Mouse (Mus musculus) forebrain, embryonic 11.5 days (tissue): ENCODE data around the gene Trir. TPM values are rescaled to one million over a fixed set of nuclear protein-coding genes. Genes with fewer than 3 reads are reported as not detected.

Source experiments
- ATAC-seq: fragments of 200-750 bp; cut with Nextera tagmentation; replicated peaks from 2 replicates; pipeline ENCODE4 v1.8.0; 2017; ENCODE audit warnings: moderate TSS enrichment; ENCODE audit not compliant: low FRiP score
- DNase-seq: peaks from one replicate; pipeline ENCODE4 v3.0.0-alpha.2; 2017; ENCODE audit warnings: low spot score
- H3K27ac ChIP-seq: fragments of 300-500 bp; sonication (generic); 2 replicates; pipeline ENCODE4 v1.5.1; 2014; ENCODE audit warnings: low read depth, low read length
- H3K27me3 ChIP-seq: fragments of 300-500 bp; sonication (generic); 2 replicates; pipeline ENCODE4 v1.6.1; 2014; ENCODE audit warnings: mild to moderate bottlenecking, low read length, mixed read lengths; ENCODE audit not compliant: control insufficient read depth, insufficient read depth
- H3K36me3 ChIP-seq: fragments of 300-500 bp; sonication (generic); 2 replicates; pipeline ENCODE4 v1.6.1; 2014; ENCODE audit warnings: mild to moderate bottlenecking, low read length, moderate library complexity, mixed read lengths; ENCODE audit not compliant: control insufficient read depth, insufficient read depth
- H3K4me1 ChIP-seq: fragments of 300-500 bp; sonication (generic); replicated peaks from 2 replicates; pipeline ENCODE4 v1.6.1; 2014; ENCODE audit warnings: low read length, mixed read lengths; ENCODE audit not compliant: control insufficient read depth, insufficient read depth
- H3K4me2 ChIP-seq: fragments of 300-500 bp; sonication (generic); 2 replicates; pipeline ENCODE4 v1.6.1; 2014; ENCODE audit warnings: low read depth, mild to moderate bottlenecking, low read length, moderate library complexity, mixed read lengths; ENCODE audit not compliant: severe bottlenecking
- H3K4me3 ChIP-seq: fragments of 300-500 bp; sonication (generic); 2 replicates; pipeline ENCODE4 v1.5.1; 2014; ENCODE audit warnings: low read depth, low read length
- H3K9ac ChIP-seq: fragments of 300-500 bp; sonication (generic); 2 replicates; pipeline ENCODE4 v1.6.1; 2014; ENCODE audit warnings: low read length
- H3K9me3 ChIP-seq: fragments of 300-500 bp; sonication (generic); 2 replicates; pipeline ENCODE4 v1.6.1; 2016; ENCODE audit warnings: low read length, mixed read lengths; ENCODE audit not compliant: control insufficient read depth
- WGBS: fragments of 180-500 bp; shearing (Covaris S2); extraction: QIAGEN DNeasy Blood & Tissue Kit; methylation state at CpG from one replicate; pipeline ENCODE4 v1.1.7; 2014; 5-methylcytosine and 5-hydroxymethylcytosine counted together
- polyA plus RNA-seq: library from polyadenylated mRNA; unstranded; fragments of >200 nt; fragmentation: Nextera tagmentation; extraction: Ambion mirVana; gene quantifications from 2 replicates; pipeline ENCODE4 v1.2.1, GENCODE M21; 2014

Trir gene
- polyA plus RNA-seq, 1 experiment from 2014 or later = 172 TPM

GRCm38 (mm10) chr8:85065213-85065612 is 38.6 kb downstream of the Trir start:
- ATAC-seq (no peak), DNase-seq (no peak)
- WGBS = 43% methylated on average over 2 of the region's 2 CpGs
- no peaks in the 10 kb centered on the region for H3K27me3 ChIP-seq
- no peak overlapping the region for H3K4me3 ChIP-seq
- peaks cover 5% of the 10 kb centered on the region; the same call in 1 of the 2 replicates for H3K36me3 ChIP-seq
- H3K9ac ChIP-seq = no peak overlapping the region
- no peaks in the 10 kb centered on the region for H3K9me3 ChIP-seq
- peaks cover 4% of the 10 kb centered on the region; the same call in 1 of the 2 replicates for H3K4me1 ChIP-seq
- H3K27ac ChIP-seq = no peak overlapping the region
- H3K4me2 ChIP-seq = no peak overlapping the region

- no peak overlapping the region for H3K9ac ChIP-seq
- peak; percentile 44 for DNase-seq
- no peaks in the 10 kb centered on the region; the same call in 1 of the 2 replicates for H3K4me1 ChIP-seq
- no peak for ATAC-seq
- 94% methylated on average over 2 of the region's 2 CpGs for WGBS
- no peaks in the 10 kb centered on the region for H3K27me3 ChIP-seq
- no peaks in the 10 kb centered on the region for H3K9me3 ChIP-seq
- H3K4me3 ChIP-seq = no peak overlapping the region
- H3K27ac ChIP-seq = no peak overlapping the region
- no peak overlapping the region for H3K4me2 ChIP-seq
- peaks cover 5% of the 10 kb centered on the region; the same call in 1 of the 2 replicates for H3K36me3 ChIP-seq
These were observed 40.5 kb downstream of the Trir start for GRCm38 (mm10) chr8:85067155-85067554.

DNA sequence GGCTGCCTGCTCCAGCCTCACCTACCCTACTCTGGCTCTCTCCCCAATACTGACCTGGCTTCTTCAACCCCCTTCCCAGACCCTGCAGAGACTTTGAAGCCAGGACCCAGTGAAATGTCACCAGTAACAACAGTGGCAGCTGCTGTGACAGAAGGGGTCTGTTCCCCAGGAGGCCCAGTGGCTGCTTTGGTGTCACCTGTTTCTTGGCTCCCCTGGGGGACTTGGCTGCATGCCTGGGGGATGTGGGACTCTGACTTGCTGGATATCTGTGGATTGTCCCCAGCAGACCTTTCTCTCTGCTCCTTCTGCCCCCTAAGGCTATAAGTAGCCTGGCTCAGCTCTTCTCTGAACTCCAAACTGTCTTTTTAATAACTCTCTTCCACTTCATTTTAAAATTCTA is 41.4 kb downstream of the Trir start, which contains the start of gene Gm5741:
Gm5741 (minus strand) TSS at position 1 of the 400 bp plus-strand sequence.
- ATAC-seq (no peak), DNase-seq (peak; percentile 52)
- H3K27me3 ChIP-seq = no peaks in the 10 kb centered on the region
- H3K9me3 ChIP-seq = no peaks in the 10 kb centered on the region
- peaks cover 5% of the 10 kb centered on the region; the same call in 1 of the 2 replicates for H3K36me3 ChIP-seq
- peaks cover 2% of the 10 kb centered on the region; the same call in 1 of the 2 replicates for H3K4me1 ChIP-seq
- H3K27ac ChIP-seq = no peak within 1 kb of the TSS
- no peak within 1 kb of the TSS for H3K4me2 ChIP-seq
- H3K9ac ChIP-seq = no peak within 1 kb of the TSS
- no peak within 1 kb of the TSS for H3K4me3 ChIP-seq

- Histone ChIP-seq H3K27me3 (no peaks in the 10 kb centered on the region), H3K4me1 (peaks cover 6% of the 10 kb centered on the region; the same call in 1 of the 2 replicates), H3K27ac (peak overlapping the region; percentile 92; the same call in 1 of the 2 replicates), H3K36me3 (peaks cover 7% of the 10 kb centered on the region), H3K9ac (peak overlapping the region; percentile 79; the same call in 1 of the 2 replicates), H3K4me3 (peak overlapping the region; percentile 91), H3K4me2 (peak overlapping the region; percentile 66), H3K9me3 (no peaks in the 10 kb centered on the region)
- DNase-seq (peak; percentile 50), ATAC-seq (no peak)
- WGBS = 87% methylated on average over 5 of the region's 5 CpGs
These were observed 44.4 kb downstream of the Trir start for GRCm38 (mm10) chr8:85071041-85071440.

DNA sequence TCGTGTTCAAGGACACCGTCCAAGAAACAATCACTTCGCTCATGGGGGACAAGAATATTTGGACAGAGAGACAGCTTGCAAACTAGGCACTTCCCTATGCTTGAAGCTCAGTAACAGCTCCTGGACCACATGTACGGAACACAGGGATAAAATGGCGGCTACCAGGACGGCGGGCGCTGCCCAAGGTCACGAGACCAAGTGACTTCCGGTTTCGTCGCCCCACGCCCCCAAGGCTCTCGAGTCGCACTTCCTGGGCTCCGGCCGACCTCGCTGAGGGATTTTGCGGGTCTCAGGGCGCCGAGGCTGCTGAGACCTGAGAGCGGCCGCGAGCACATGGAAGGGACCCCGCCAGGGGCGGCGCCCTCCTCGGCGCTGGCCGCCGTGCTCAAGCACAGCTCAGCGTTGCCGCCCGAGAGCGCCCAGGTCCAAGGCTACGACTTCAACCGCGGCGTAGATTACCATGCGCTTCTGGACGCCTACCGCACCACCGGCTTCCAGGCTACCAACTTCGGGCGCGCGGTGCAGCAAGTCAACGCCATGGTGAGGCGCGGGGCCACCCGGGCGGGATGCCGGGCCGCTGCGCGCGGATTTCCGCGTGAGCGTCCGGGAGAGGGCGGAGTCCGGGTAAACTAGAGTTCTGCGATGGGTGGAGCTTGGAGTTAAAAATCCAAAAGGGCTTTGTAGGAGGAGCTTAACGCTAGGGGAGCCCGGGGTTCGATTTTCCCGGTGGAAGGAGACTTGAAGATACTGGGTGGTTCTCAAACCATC is 45.1 kb downstream of the Trir start, which contains the start of gene Dhps:
Dhps (plus strand) TSS at position 244 of the 768 bp plus-strand sequence.
- Histone ChIP-seq H3K27me3 (no peaks in the 10 kb centered on the region), H3K9me3 (no peaks in the 10 kb centered on the region), H3K27ac (peak within 1 kb of the TSS; percentile 92), H3K9ac (peak within 1 kb of the TSS; percentile 79), H3K4me2 (peak within 1 kb of the TSS; percentile 66), H3K36me3 (peaks cover 2% of the 10 kb centered on the region; the same call in 1 of the 2 replicates), H3K4me3 (peak within 1 kb of the TSS; percentile 91), H3K4me1 (peaks cover 6% of the 10 kb centered on the region; the same call in 1 of the 2 replicates)
- under 1% methylated on average over 68 of the region's 68 CpGs for WGBS
- peak; percentile 94 for DNase-seq
- ATAC-seq = peak; percentile 90

DNA sequence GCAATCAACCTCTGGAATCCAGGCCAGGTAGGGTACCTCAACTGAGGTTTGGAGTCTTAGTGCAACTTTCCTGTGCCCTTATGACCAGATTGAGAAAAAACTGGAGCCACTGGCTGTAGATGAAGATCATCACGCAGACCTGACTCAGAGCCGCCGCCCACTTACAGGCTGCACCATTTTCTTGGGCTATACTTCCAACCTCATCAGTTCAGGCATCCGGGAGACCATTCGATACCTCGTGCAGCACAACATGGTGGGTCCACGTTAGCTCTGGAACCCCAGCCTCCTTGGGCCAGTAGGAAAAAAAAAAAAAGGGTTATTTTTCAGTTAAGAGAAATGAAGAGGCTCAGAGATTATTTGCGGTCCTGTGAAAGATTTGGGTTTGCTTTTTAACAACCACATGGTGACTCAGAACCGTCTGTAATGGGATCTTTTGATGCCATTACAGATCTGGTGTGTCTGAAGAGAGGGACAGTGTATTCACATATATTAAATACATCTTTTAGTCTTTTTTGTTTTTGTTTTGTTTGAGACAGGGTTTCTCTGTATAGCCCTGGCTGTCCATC is 45.8 kb downstream of the Trir start:
- peak; percentile 52 for DNase-seq
- peaks cover 2% of the 10 kb centered on the region; the same call in 1 of the 2 replicates for H3K36me3 ChIP-seq

GRCm38 (mm10) chr8:85073041-85073612 is 46.5 kb downstream of the Trir start:
- H3K4me3 ChIP-seq = no peak overlapping the region
- H3K27ac ChIP-seq = no peak overlapping the region
- H3K4me2 ChIP-seq = no peak overlapping the region
- H3K27me3 ChIP-seq = no peaks in the 10 kb centered on the region
- ATAC-seq = no peak
- peaks cover 2% of the 10 kb centered on the region; the same call in 1 of the 2 replicates for H3K36me3 ChIP-seq
- DNase-seq = peak; percentile 51
- 96% methylated on average over 15 of the region's 15 CpGs for WGBS
- peaks cover 6% of the 10 kb centered on the region; the same call in 1 of the 2 replicates for H3K4me1 ChIP-seq
- H3K9ac ChIP-seq = no peak overlapping the region
- H3K9me3 ChIP-seq = no peaks in the 10 kb centered on the region

More for the DNA sequence above, 45.8 kb downstream of the Trir start:
- Histone ChIP-seq H3K27me3 (no peaks in the 10 kb centered on the region), H3K9me3 (no peaks in the 10 kb centered on the region), H3K4me2 (peak overlapping the region; percentile 66), H3K27ac (peak overlapping the region; percentile 92; the same call in 1 of the 2 replicates), H3K4me1 (peaks cover 6% of the 10 kb centered on the region; the same call in 1 of the 2 replicates), H3K9ac (peak overlapping the region; percentile 79), H3K4me3 (peak overlapping the region; percentile 91)
- WGBS = 47% methylated on average over 9 of the region's 9 CpGs
- no peak for ATAC-seq

DNA sequence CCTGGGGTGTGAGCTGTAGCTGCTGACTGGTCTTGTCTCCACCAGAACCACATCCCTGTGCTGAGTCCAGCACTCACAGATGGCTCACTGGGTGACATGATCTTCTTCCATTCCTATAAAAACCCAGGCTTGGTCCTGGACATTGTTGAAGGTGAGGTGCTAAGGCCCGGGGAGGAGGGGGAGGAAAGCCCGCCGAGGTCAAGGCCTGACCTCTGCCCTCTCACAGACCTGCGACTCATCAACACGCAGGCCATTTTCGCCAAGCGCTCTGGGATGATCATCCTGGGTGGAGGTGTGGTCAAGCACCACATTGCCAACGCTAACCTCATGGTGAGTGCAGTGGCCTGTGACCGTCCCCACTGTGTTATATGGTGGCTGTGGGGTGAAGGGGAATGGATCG is 47.5 kb downstream of the Trir start:
- H3K36me3 ChIP-seq = peaks cover 2% of the 10 kb centered on the region; the same call in 1 of the 2 replicates
- H3K27me3 ChIP-seq = no peaks in the 10 kb centered on the region
- no peak overlapping the region for H3K4me3 ChIP-seq
- DNase-seq = peak; percentile 49
- no peak overlapping the region for H3K27ac ChIP-seq
- 92% methylated on average over 10 of the region's 10 CpGs for WGBS
- no peak overlapping the region for H3K9ac ChIP-seq
- peaks cover 6% of the 10 kb centered on the region; the same call in 1 of the 2 replicates for H3K4me1 ChIP-seq
- no peak for ATAC-seq
- no peaks in the 10 kb centered on the region for H3K9me3 ChIP-seq
- H3K4me2 ChIP-seq = no peak overlapping the region
